Mouse (Mus musculus) small intestine, adult 2 months (tissue): ENCODE results near the gene Insr.

ENCODE experiments used
- CTCF ChIP-seq: fragments of 200-500 bp; IDR thresholded peaks from 2 replicates; pipeline ENCODE4 v1.5.1; 2012; ENCODE audit warnings: low read depth, mild to moderate bottlenecking, control low read depth, inconsistent platforms, low read length, moderate library complexity, mixed read lengths; ENCODE audit not compliant: insufficient replicate concordance, insufficient read length; ENCODE audit errors: extremely low read depth
- POLR2A ChIP-seq: fragments of 200-500 bp; IDR thresholded peaks from 2 replicates; pipeline ENCODE4 v1.6.1; 2012; ENCODE audit warnings: low read depth, mild to moderate bottlenecking, control low read depth, inconsistent platforms, low read length, moderate library complexity

- TF ChIP-seq POLR2A (no peak), CTCF (no peak)
These were observed 44.8 kb downstream of the Insr start for GRCm38 (mm10) chr8:3234569-3234968.
